Mouse (Mus musculus) cortical plate, adult 2 months (tissue): ENCODE results near the gene Cfap77.

ENCODE experiments used
- CTCF ChIP-seq: fragments of 200-500 bp; IDR thresholded peaks from 2 replicates; pipeline ENCODE4 v1.5.1; 2011; ENCODE audit warnings: mild to moderate bottlenecking, control low read depth, low read length; ENCODE audit not compliant: insufficient read depth; ENCODE audit errors: extremely low read depth
- POLR2A ChIP-seq: fragments of 200-500 bp; IDR thresholded peaks from 2 replicates; pipeline ENCODE4 v1.6.1; 2011; ENCODE audit warnings: mild to moderate bottlenecking, low read length, control low read depth; ENCODE audit not compliant: insufficient read depth; ENCODE audit errors: extremely low read depth

GRCm38 (mm10) chr2:29042124-29042523, 12.7 kb downstream of the Cfap77 start:
- no peak for TF ChIP-seq CTCF
- TF ChIP-seq POLR2A = no peak
